Mouse (Mus musculus): Measurements from ENCODE around the gene Wrap53.

The Wrap53 gene

DNA sequence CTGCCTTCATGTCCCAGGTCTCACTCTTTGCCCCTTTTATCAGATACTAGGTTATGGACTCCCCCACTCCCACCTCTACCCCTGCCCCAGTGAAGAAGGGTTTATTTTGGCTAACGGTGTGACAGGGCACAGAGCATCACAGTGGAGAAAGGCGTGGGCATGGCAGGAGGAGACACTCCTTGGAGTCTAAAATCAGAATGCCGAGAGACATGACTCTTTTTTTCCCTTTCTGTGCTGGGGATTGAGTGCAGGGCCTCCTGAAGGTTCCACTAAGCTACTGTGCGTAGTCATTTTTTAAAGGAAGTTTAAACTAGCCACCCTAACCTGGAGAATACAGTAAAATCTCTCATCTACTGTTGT lies 52.0 kb downstream of the Wrap53 start:
- DNase-seq, result no peak

DNA sequence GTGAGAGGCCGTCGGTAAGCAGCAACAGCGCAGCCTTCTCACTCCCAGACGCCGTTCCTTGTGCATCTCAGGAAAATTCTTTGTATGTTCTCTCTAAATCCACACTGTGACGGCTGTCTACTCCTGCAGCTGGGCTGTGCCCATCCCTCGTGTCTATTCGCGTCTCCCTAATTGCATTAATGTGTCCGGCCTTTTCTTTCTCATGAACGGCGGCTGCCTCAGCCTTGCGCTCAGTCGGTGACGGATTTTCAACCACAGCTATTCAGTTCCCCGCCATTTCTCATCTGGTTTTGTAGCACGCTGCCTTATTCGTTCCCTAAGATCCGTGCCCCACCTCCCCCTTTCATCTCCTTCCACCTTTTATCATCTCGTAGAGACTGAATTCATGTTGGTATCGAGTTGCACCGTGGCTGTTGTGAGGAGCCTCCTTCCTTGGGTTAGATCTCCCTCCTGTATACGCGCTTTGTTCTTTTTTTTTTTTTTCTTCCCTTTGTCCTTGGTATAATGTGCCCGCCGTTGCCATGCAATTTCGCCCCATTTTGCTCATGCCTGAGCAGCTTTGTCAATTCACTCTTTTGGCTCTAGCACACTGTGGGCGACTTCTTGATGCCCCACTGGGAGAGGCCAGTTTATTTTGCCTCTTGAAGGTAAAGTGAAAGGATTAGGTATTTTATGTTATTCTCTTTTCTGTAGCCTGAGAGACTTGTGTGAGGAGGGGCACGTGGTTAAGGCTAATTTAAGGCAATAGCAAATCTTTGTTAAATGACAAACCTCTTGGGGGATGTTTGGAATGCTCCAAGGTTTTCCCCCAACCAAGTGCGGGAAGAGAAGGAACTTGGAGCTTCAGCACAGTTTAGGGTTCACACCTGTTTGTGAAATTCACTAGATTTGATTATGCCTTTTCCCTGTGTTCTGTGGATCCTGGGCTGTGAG lies 52.7 kb downstream of the Wrap53 start:
- no peak for DNase-seq

DNA sequence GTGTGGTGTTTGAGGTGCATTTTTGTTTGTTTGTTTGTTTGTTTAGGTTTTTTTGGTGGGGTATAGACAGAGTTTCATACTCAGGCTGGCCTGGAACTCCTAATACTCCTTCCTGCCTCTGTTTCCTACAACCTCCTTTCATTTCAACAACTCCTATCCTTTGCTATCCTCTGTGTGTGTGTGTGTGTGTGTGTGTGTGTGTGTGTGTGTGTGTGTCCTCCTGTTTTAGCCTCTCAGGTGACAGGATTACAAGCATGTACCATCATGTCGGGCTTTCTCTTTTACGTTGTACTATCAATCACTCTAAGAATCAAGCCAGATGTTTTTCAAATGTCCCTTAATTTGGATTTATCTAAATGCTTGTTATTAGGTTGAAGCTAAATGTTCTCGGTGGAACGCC lies 53.4 kb downstream of the Wrap53 start:
- DNase-seq, result no peak

DNA sequence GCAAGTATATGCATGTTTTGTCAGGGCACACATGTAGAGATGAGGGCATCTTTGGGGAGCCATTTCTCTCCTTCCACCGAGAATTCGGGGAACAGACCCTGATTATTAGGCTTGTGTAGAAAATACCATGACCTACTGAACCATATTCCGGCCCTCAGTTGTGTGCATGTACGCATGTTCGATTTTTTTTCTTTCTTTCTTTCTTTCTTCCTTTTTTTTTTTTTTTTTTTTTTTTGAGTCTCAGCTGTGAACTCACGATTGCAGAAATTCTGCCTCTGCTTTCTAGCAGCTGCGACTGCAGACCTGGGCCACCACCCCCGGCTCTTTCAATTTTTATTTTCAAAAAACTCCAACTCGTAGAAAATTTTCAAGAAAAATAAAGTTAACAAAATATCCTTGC lies 54.4 kb downstream of the Wrap53 start:
- no peak for DNase-seq

DNA sequence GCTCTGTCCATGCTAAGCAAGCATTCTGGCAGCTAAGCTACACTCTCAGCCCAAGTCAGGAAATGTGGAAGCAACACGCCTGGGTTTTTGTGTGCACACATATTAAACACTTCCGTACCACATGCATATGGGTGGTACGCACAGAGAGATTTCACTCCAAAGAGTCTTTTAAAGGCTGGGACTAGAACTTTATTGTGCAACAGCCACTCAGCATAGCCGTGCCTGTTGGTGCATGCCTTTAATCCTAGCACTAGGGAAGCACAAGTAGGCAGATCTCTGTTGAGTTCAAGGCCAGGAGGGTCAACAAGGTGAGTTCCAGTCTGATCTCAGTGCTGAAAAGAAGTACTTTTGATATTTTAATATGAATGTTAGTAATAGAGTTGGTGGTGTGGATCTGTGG lies 56.4 kb downstream of the Wrap53 start:
- no peak for DNase-seq

DNA sequence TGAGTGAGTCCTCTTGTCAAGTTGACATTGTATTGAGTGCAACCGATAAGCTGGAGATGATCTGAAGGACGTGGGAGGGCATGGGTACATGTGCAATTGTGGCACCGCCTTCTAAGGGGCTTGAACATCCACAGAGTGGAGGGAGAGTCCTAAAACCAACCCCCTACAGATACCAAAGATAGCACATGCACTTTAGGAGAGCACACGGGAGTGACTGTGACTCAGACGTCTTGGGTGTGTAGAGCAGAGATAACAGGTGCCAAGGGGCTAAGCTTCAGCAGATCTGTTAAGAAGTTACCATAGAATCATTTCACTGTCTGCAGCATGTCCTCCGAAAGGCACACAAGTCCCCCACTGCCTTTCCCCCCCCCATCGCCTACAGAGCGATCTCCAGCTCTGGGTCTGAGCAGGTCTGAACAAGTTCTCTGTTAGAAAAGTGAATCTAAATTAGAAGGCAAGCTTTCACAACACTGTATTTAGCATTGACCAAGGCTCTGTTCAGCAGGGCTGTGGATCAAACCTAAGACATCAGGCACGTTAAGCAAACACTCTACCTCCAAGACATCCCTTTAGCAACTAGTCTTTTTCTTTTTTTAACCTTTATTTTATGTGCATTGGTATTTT lies 58.4 kb downstream of the Wrap53 start:
- no peak for DNase-seq

DNA sequence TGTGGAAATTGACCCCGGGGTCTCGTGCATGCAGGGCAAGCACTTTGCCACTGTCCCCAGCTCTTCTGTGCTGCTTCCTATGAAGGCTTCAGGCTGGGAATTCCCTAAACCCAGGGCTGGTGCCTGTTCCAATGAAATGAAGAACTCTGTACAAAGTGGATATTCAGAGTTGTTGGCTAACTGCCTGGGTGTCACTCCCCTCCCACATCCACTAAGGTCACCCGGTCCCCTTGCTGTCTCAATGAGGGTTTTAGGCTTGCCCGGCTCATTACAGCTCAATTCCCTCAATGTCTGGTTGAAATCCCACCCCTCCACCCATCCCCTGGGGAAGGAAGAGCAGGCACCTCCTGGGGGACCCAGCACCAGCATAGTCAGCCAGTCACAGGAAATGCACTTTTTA lies 60.1 kb downstream of the Wrap53 start:
- DNase-seq, result no peak

DNA sequence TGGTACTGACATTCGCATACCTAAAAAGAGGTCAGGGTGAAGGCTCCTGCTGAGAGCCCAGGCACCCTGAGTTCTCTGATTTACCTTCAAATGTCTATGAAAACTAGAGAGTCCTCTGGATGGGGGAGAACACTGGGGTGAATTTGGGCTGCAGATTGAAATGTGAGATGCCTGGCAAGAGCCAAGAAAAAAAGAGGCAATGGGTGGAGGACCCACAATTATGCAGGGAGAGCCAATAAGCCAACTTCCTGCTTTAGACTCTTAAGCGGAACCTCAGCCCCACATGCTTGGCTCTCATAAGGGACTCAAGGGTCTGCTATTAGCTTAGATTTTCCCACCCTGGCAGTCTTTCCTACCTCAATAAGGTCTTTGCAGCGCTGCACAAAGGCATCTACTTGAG lies 63.4 kb downstream of the Wrap53 start:
- DNase-seq, result no peak

DNA sequence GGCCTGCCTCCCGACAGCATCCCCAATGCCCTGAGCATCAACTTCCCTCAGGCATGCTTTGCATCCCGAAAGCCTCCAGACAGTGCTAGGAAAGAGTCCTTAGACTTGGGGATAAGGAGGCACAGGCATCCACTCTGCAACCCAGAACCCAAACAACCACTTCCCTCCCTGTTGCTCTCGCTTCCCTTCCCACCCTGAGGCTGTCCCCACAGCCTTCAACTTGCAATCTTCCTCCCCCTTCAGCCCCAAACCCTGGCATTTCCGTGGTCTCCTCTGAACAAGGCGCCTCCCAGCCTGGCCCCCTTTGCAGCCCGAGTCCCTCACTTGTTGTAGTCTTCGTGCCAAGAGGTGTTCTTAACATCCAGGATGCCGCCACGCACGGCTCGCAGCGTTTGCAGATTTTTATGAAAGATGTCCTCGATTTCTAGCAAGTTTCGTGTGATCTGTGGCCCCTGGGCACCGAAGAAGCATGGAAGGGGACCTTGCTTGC lies 63.9 kb downstream of the Wrap53 start:
- no peak for DNase-seq

DNA sequence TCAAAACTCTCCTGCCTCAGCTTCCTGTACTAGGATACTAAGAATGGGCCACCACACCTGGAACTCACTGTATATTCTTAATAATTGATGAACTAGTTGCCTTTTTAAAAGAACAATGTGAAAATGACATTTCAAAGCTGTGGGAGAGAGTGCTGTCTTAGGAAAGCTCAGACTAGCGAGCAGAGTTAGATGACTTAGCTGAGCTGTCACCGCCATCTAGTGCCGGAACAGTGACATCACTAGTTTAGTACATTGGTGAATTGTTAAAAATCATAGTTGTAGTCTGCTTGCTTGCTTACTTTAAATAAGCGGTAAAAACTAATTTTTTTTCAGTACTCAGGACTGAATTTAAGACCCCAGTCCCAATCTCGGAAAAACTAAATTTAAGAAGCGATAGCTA lies 66.2 kb downstream of the Wrap53 start:
- peak; percentile 67 to 71 for DNase-seq

Measured in B cell, adult 2 months (primary cell).